Mouse (Mus musculus): ENCODE data around the gene Gabra2.

The Gabra2 gene

GRCm38 (mm10) chr5:71010797-71011196 is 84.9 kb downstream of the Gabra2 start:
- no peak for TF ChIP-seq GATA4 (IDR thresholded peaks at IDR 0.05; ENCODE audit: insufficient replicate concordance, low read length)

DNA sequence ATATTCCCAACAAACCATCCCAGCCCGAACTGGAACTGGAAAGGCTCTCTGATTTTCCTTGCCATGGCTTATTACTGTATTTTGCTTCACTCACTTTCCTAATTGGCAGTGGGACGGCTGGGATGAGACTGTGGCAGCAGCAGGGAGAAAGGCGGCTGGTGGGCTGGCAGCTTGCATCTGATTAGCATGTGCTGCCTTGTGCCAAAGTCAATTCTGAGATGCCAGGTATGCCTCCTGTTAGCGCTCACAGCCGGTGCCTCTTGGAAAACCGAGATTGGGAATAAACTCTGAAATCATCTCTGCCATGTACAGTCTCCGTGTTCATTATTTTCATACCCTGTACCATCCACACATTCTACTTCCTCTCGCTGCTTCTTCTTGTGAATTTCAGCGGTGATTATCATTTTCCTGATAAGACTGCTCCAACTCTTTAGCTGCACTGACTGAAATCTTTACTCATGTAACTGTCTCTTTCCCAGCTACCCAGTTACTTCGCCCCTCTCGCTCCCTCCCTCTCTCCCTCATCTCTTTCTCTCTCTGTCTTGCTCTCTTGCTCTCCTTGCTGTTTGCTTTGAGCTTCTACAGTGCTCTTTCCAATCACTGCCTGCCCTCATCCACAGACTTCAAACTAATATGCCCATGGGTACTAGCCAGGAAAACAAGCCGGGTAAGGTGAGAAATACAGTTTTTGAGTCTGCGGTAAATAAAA is 99.9 kb downstream of the Gabra2 start:
- TF ChIP-seq GATA4 (IDR thresholded peaks at IDR 0.05; ENCODE audit: insufficient replicate concordance, low read length): no peak

DNA sequence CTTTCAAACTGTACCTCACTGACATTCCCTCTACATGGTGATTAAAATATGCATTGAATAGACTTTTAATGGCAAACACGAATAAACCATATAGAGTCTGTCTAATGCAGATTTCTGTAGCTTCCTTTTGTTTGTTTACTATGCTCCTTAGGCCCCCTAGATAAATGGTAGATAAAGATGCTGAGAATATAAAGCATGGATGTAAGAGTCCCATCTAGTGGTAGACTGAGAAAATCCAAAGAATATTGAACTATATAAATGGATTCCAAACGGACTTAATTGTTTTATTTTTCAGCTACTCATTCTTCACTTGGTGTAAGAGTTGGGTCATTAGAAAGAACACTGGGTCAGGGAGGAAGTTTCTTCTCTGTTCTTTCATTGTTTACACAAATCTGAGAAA is 102.4 kb downstream of the Gabra2 start:
- TF ChIP-seq GATA4 (IDR thresholded peaks at IDR 0.05; ENCODE audit: insufficient replicate concordance, low read length): no peak

DNA sequence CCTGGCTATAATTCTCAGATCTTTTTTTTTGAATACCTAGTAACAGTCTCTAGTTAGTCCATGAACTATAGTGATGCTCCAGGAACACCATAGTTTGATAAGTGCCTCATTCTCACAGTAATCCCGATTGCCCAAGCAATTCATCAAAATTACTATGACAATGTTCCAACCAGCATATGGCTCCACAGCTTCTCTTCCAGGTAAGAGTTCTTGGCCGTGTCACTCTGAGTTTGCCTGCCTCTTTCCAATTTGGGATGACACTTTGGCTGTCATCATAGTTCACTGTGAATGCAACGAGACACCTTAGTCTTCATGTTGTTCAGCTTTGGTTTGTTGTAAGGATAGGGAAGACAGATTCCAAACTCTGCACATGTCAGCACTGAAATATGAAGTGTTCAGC is 104.8 kb downstream of the Gabra2 start:
- no peak for TF ChIP-seq GATA4 (IDR thresholded peaks at IDR 0.05; ENCODE audit: insufficient replicate concordance, low read length)
